Mouse (Mus musculus) liver, embryonic 13.5 days (tissue): ENCODE results near the gene Gm9922. TPM values are rescaled to one million over a fixed set of nuclear protein-coding genes. Genes with fewer than 3 reads are reported as not detected.
A peak's percentile ranks its signal among the peaks of the same experiment; 100 is the strongest.

Source experiments
- ATAC-seq: fragments of 200-750 bp; cut with Nextera tagmentation; 2 replicates; pipeline ENCODE4 v1.8.0; 2017; ENCODE audit warnings: low read depth, mild to moderate bottlenecking, moderate number of reproducible peaks, moderate library complexity
- DNase-seq: peaks from one replicate; pipeline ENCODE4 v3.0.0; 2022
- H3K27ac ChIP-seq: fragments of 300-500 bp; sonication (generic); 2 replicates; pipeline ENCODE4 v1.5.1; 2015; ENCODE audit warnings: moderate library complexity, mild to moderate bottlenecking, inconsistent platforms
- H3K27me3 ChIP-seq: fragments of 300-500 bp; sonication (generic); 2 replicates; pipeline ENCODE4 v1.6.1; 2015; ENCODE audit warnings: mild to moderate bottlenecking, inconsistent platforms
- H3K36me3 ChIP-seq: fragments of 300-500 bp; sonication (generic); 2 replicates; pipeline ENCODE4 v1.6.1; 2015; ENCODE audit warnings: mild to moderate bottlenecking, inconsistent platforms
- H3K4me1 ChIP-seq: fragments of 300-500 bp; sonication (generic); replicated peaks from 2 replicates; pipeline ENCODE4 v1.6.1; 2015; ENCODE audit warnings: inconsistent platforms
- H3K4me2 ChIP-seq: fragments of 300-500 bp; sonication (generic); 2 replicates; pipeline ENCODE4 v1.6.1; 2015; ENCODE audit warnings: inconsistent platforms, mild to moderate bottlenecking, moderate library complexity
- H3K4me3 ChIP-seq: fragments of 300-500 bp; sonication (generic); replicated peaks from 2 replicates; pipeline ENCODE4 v1.5.1; 2015; ENCODE audit warnings: mild to moderate bottlenecking, inconsistent platforms
- H3K9ac ChIP-seq: fragments of 300-500 bp; sonication (generic); 2 replicates; pipeline ENCODE4 v1.6.1; 2015; ENCODE audit warnings: mild to moderate bottlenecking, inconsistent platforms
- H3K9me3 ChIP-seq: fragments of 300-500 bp; sonication (generic); replicated peaks from 2 replicates; pipeline ENCODE4 v1.6.1; 2016; ENCODE audit warnings: inconsistent platforms
- WGBS: fragments of 180-500 bp; shearing (Covaris S2); methylation state at CpG from one replicate; pipeline ENCODE4 v1.1.7; 2015; ENCODE audit not compliant: insufficient replicate concordance; 5-methylcytosine and 5-hydroxymethylcytosine counted together
- polyA plus RNA-seq: library from polyadenylated mRNA; unstranded; fragments of >200 nt; fragmentation: Nextera tagmentation; extraction: Ambion mirVana; gene quantifications from 2 replicates; pipeline ENCODE4 v1.2.1, GENCODE M21; 2015

Gene Gm9922
- polyA plus RNA-seq, result not detected in 2 replicates

DNA sequence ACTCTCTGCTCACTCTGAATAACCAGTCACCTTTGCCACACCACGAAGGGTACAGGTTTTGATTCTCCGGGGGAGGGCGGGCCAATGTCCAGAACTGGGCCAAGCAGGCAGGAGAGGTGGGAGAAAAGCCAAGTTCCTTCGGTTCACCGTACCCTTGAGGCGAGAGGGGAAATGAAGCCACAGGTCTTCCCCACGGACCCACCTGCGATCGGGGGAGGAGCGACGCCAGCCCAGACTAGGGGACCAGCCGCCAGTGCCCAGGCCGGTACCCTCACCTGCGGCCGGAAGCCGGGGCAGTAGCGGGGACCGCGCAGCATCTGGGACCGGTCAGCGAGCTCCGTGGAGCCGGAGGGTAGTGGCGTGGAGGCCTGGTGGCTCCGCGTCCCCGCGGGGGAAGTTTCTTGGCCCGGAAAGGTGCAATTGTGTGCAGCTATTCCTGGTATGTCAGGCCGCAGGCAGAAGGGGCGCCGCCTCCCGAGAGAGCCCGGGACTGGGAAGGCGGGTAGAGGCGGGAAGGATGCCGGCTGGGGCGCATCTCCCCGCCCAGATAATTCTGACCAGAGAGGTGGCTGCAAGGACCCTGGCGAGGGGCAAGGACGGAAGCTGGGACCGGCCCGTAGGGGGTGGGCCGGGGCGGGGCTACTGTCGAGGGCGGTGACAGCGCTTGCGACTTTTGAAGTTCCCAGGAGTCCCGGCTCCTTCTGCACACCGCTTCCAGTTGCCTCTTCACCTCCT lies at the start of gene Gm9922, which contains the start of gene Lmo7:
TSS of gene Gm9922 (minus strand) at position 578 of the 735 bp plus-strand sequence.
TSS of gene Lmo7 (plus strand) at position 721 of the 735 bp plus-strand sequence.
- Histone ChIP-seq H3K36me3 (no peaks in the 10 kb centered on the region), H3K4me2 (peak within 1 kb of the TSS; percentile 75), H3K4me1 (0 out of 2 replicates have a peak, but pooled peaks cover 3% of the 10 kb centered on the region), H3K4me3 (peak within 1 kb of the TSS; percentile 59), H3K27me3 (peaks cover 55% of the 10 kb centered on the region), H3K9me3 (no peaks in the 10 kb centered on the region), H3K9ac (peak within 1 kb of the TSS; percentile 49; the same call in 1 of the 2 replicates), H3K27ac (no peak within 1 kb of the TSS)
- WGBS, result 1% methylated on average over 51 of the region's 51 CpGs
- ATAC-seq, result peak; percentile 64
- DNase-seq, result peak; percentile 4

DNA sequence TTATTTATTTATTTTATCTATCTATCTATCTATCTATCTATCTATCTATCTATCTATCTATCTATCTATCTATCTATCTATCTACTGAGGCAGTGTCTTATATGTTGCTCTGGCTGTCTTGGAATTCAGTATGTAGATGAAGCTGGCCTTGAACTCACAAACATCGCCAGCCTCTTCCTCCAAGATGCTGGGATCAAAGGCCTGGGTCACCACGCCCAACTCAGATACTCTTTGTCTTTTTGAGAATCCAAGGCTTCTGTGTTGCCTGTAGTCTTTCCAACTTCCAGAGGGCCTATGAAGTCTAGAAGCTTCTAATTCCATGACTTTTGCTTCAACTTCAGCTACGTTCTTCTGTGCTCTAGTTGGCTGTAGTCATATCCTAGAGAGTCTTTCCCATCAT lies 48.8 kb upstream of the Gm9922 start:
- whole genome bisulfite sequencing, result 70% methylated on average over 3 of the region's 3 CpGs

DNA sequence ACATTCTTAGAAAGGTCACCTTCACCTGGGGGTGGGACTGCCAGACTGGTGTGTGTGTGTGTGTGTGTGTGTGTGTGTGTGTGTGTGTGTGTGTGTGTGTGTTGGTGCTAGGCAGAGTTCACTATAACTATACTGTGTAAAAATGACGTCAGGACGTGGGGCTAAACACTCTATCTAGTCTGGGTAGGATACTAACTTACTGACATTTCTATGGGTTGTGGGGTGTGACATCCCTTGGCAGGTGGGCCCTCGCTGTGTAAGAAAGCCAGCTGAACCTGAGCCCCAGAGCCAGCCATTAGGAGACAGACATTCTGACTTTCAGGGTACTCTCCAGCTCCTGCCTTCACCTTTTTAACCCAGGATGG lies 47.5 kb upstream of the Gm9922 start:
- 37% methylated on average over 3 of the region's 3 CpGs for WGBS
- DNase-seq, result no peak
- Histone ChIP-seq H3K27ac (no peak overlapping the region), H3K4me3 (no peak overlapping the region), H3K9ac (no peak overlapping the region), H3K4me2 (no peak overlapping the region), H3K36me3 (no peaks in the 10 kb centered on the region), H3K4me1 (no peaks in the 10 kb centered on the region), H3K9me3 (no peaks in the 10 kb centered on the region), H3K27me3 (no peaks in the 10 kb centered on the region)
- no peak for ATAC-seq

More for the DNA sequence above, 48.8 kb upstream of the Gm9922 start:
- H3K9me3 ChIP-seq, result no peaks in the 10 kb centered on the region
- H3K4me1 ChIP-seq, result no peaks in the 10 kb centered on the region
- DNase-seq (no peak), ATAC-seq (no peak)
- no peaks in the 10 kb centered on the region for H3K36me3 ChIP-seq
- no peak overlapping the region for H3K4me2 ChIP-seq
- H3K27me3 ChIP-seq, result no peaks in the 10 kb centered on the region
- no peak overlapping the region for H3K9ac ChIP-seq
- H3K4me3 ChIP-seq, result no peak overlapping the region
- H3K27ac ChIP-seq, result no peak overlapping the region

DNA sequence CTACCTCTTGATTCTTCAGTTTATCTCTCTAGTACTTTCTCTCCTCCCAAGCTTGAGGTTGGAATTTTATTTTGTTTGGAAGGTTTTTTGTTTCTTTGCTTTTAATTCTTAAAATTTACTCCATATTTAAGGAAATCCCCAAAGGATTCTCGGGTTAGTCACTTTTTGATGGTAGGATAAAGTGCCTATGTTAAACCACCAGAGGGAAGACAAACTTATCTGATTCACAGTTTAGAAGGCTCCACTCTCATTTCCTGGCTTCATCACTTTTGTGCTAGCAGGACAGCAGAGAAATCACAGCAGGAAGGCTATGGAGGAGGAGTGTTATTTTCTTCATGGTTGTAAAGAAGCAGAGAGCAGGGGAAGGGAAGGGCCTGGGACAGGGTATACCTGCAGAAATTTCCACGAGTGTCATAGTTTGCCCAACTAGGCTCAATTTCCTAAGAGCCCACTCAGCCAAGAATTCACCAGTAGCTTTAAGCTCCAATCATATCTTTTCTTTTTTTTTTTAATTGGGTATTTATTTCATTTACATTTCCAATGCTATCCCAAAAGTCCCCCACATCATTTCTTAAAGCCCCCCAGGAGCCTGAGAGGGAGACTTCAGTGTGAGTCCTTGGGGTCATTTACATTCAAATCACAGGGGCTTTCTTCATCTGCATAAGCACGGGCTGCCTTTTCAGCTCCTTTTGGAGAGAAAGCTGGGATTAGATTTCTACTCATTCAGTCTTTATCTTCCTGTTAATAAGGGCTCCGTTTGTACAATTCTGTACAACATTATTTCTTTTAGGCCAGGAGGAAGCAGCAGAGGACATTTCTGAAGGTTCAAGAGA lies 46.9 kb upstream of the Gm9922 start:
- no peak overlapping the region for H3K27ac ChIP-seq
- H3K4me2 ChIP-seq, result no peak overlapping the region
- H3K9me3 ChIP-seq, result no peaks in the 10 kb centered on the region
- no peak overlapping the region for H3K4me3 ChIP-seq
- no peaks in the 10 kb centered on the region for H3K4me1 ChIP-seq
- DNase-seq, result no peak
- H3K36me3 ChIP-seq, result no peaks in the 10 kb centered on the region
- WGBS, result 21% methylated on average over 4 of the region's 4 CpGs
- no peak overlapping the region for H3K9ac ChIP-seq
- H3K27me3 ChIP-seq, result no peaks in the 10 kb centered on the region
- ATAC-seq, result no peak

DNA sequence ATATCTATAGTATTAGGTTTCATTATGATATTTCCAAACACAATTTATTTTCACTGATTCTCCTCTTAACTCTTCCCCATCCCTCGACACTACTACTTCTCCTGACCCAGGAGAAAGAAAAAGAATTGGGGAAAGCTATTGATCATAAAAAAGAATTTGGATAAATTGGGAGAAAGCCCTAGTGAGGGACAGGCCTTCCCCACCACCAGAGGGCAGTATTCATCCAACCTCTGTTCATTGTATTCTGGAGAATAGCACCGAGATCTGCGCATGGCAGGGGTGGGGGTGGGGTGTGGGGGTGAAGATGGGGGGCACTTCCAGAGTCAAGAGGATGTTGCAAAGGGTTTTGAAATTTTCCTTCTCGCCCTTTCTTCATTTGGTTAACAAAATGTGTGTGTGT lies 45.0 kb upstream of the Gm9922 start:
- Histone ChIP-seq H3K36me3 (no peaks in the 10 kb centered on the region), H3K9me3 (no peaks in the 10 kb centered on the region), H3K4me3 (no peak overlapping the region), H3K4me2 (no peak overlapping the region), H3K27ac (no peak overlapping the region), H3K4me1 (no peaks in the 10 kb centered on the region), H3K9ac (no peak overlapping the region), H3K27me3 (no peaks in the 10 kb centered on the region)
- no peak for ATAC-seq
- no peak for DNase-seq
- 31% methylated on average over 4 of the region's 4 CpGs for WGBS

DNA sequence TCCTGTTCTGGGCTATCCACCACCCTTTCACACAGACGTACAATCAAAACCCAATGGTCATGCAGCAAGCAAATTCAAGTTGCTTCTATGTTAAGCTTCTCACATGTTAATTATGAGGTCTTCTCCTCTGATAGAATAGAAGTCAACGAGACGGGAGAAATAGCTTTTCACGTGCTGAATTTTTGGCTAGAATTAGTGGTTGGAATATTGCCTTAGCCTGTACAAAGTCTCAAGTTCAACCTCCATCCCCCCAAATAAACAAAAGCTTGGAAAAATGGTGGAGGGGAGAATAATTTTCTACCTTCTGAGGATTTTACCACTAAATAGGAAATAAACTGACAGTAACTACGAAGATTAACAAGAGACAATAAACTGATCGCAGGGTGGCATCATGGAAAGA lies 42.1 kb upstream of the Gm9922 start:
- 69% methylated on average over 6 of the region's 6 CpGs for WGBS
- Histone ChIP-seq H3K4me2 (no peak overlapping the region), H3K4me1 (no peaks in the 10 kb centered on the region), H3K9me3 (no peaks in the 10 kb centered on the region), H3K4me3 (no peak overlapping the region), H3K27me3 (no peaks in the 10 kb centered on the region), H3K36me3 (no peaks in the 10 kb centered on the region), H3K27ac (no peak overlapping the region), H3K9ac (no peak overlapping the region)
- DNase-seq (no peak), ATAC-seq (no peak)

DNA sequence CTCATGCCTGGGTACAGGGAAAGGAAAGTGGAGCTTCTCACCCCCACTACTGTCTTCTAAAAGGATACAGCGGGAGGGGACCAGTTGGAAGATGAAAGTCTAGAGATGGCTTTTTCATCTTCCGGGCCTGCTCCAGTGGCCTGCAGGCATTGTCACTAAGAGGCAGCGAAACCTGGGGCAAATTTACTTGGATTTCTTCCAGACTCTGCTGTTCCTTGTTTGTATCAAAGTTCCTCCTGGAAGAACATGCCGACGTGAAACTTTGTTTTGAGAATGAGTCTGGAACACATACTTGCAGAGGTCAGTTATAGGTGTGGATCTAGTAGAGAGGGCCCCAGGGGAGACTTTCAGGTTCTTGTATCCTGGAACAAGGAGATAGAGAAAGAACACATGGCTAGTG lies 41.7 kb upstream of the Gm9922 start:
- 67% methylated on average over 5 of the region's 5 CpGs for WGBS
- no peaks in the 10 kb centered on the region for H3K4me1 ChIP-seq

DNA sequence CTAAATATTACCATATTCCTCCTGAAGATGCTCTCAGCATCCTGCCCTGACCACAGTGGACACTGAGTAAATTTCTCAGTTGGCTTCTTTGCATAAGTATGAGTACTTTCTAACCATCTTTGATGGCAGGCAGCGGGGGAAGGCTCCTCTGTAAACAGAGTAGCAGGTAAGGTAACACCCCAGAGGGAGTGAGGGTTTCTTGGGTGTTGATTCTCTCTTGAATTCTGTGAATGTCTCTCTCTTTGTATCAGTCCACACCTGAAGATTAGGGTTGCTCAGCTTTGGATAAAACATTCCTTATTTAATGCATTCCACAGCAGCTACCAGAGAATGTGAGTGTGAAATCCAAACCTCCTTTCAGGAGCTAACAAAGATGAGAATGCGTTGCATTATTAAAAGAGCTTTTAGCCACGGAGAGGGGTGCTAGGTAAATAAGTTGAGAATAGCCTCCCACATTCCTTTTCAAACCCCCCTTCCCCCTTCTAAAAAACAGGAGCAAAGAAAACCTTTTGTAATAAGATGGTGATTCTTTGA lies 34.2 kb upstream of the Gm9922 start:
- no peak overlapping the region for H3K9ac ChIP-seq
- no peak overlapping the region for H3K27ac ChIP-seq
- ATAC-seq, result no peak
- no peak overlapping the region for H3K4me3 ChIP-seq
- H3K4me1 ChIP-seq, result no peaks in the 10 kb centered on the region
- no peaks in the 10 kb centered on the region for H3K9me3 ChIP-seq
- no peak overlapping the region for H3K4me2 ChIP-seq
- no peak for DNase-seq
- WGBS, result 27% methylated on average over 3 of the region's 3 CpGs
- no peaks in the 10 kb centered on the region for H3K27me3 ChIP-seq
- no peaks in the 10 kb centered on the region for H3K36me3 ChIP-seq

More for the DNA sequence above, 41.7 kb upstream of the Gm9922 start:
- H3K36me3 ChIP-seq, result no peaks in the 10 kb centered on the region
- DNase-seq (no peak), ATAC-seq (no peak)
- H3K4me2 ChIP-seq, result no peak overlapping the region
- no peaks in the 10 kb centered on the region for H3K27me3 ChIP-seq
- no peak overlapping the region for H3K27ac ChIP-seq
- H3K9ac ChIP-seq, result no peak overlapping the region
- H3K9me3 ChIP-seq, result no peaks in the 10 kb centered on the region
- H3K4me3 ChIP-seq, result no peak overlapping the region

DNA sequence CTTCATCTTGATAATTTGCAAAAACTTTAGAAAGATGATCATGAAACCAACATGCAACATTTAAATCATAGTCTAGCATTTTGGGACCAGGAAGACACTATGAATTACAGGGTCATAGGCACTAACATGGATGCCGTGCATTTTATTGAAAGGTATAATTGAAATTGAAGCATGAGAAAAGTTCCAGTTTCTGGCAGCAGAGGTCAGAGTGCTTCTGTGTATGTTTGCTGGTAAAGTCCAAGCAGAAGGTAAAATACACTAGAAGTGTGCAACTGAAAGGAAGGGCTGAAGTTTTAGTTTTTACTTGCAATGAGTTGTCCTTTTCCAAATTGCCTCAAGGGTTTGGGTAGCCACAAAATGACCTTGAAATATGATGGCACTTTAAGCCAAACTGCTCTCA lies 32.7 kb upstream of the Gm9922 start:
- Histone ChIP-seq H3K36me3 (no peaks in the 10 kb centered on the region), H3K4me1 (no peaks in the 10 kb centered on the region), H3K27me3 (no peaks in the 10 kb centered on the region), H3K9me3 (no peaks in the 10 kb centered on the region), H3K9ac (no peak overlapping the region), H3K4me3 (no peak overlapping the region), H3K27ac (no peak overlapping the region), H3K4me2 (no peak overlapping the region)
- DNase-seq (no peak), ATAC-seq (no peak)
- 49% methylated on average over 1 of the region's 1 CpGs for WGBS

DNA sequence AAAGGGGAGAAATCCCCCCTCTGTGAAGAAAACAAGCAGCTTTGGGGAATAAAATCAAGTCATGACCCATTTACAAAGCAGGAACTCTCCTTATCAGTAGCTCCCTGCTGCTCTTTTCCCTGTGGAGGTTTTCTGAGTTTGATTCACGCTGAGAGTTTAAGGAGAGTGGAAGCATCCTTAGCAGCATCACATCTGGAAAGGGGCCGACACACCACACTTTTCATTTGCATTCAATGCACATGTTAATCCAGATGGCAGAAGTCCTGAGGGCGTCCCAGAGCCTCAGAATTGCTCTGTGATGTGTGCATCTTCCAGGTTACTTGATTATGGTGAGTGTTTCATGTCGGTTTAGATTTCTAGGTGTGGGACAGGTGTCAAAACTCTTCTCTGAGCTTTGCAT lies 25.8 kb upstream of the Gm9922 start:
- Histone ChIP-seq H3K27ac (no peak overlapping the region), H3K36me3 (no peaks in the 10 kb centered on the region), H3K4me2 (no peak overlapping the region), H3K4me3 (no peak overlapping the region), H3K27me3 (no peaks in the 10 kb centered on the region), H3K9me3 (no peaks in the 10 kb centered on the region), H3K9ac (no peak overlapping the region), H3K4me1 (no peaks in the 10 kb centered on the region)
- ATAC-seq (no peak), DNase-seq (no peak)
- WGBS, result 36% methylated on average over 4 of the region's 4 CpGs

DNA sequence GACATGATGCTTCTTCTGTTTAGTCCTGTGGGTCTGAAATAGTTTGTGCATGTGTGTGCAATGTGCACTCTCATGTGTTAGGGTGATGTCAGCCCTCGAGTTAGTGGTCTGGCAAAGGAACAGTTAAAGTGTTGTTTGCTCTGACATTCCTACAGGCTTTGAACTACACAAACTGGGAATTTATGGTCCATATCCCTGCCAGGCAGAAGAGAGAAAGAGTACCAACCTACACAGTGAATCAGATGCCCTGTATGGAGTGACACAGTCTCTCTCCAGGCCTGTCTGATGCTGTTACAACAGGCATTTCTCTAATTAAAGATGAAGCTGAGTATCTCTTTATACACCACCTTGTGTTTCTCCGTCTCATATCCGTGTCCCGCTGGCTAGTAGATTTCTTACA lies 21.3 kb upstream of the Gm9922 start:
- 64% methylated on average over 4 of the region's 4 CpGs for WGBS
- Histone ChIP-seq H3K4me1 (no peaks in the 10 kb centered on the region), H3K4me2 (no peak overlapping the region), H3K9ac (no peak overlapping the region), H3K4me3 (no peak overlapping the region), H3K36me3 (no peaks in the 10 kb centered on the region), H3K27me3 (no peaks in the 10 kb centered on the region), H3K27ac (no peak overlapping the region), H3K9me3 (no peaks in the 10 kb centered on the region)
- no peak for ATAC-seq
- DNase-seq, result no peak
